Mouse (Mus musculus) ES-E14 (cell line): ENCODE data around the gene Trim62.

Experiments used
- MAFK ChIP-seq: IDR thresholded peaks from 2 replicates; pipeline ENCODE4 v1.6.1; 2014; ENCODE audit warnings: mild to moderate bottlenecking, low read depth, low read length, inconsistent platforms; ENCODE audit not compliant: insufficient read depth
- ZC3H11A ChIP-seq: IDR thresholded peaks from 2 replicates; pipeline ENCODE4 v1.6.1; 2012; ENCODE audit warnings: low read depth, mild to moderate bottlenecking, inconsistent platforms, low read length, borderline replicate concordance

DNA sequence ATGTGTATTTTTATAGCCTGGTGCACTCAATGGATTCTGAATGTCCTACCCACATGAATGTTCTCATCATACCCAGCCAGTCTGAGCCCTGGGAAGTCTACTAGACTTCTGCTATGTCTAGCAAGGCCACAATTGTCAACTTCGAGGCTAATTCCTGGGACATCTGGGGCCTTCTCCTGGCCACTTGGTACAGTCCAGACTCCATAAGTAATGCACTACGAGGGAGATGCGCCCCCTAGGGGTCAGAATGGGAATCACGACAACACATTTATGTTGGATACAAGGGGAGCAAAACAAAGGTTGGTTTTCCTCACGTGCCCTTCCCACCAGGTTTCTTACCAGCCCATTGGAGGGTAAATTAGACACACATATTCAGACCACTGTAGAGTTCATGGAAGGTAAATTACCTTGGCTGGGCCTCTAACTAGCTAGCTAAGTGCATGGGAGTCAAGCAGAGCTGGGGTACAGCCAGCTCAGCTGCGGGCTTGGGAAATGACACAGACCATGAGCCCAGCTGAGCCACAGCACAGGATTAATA, 64.8 kb downstream of the Trim62 start:
- TF ChIP-seq MAFK = no peak
- no peak for TF ChIP-seq ZC3H11A
